Mouse (Mus musculus) ES-E14 (cell line): ENCODE data around the gene Zfand2b.

Experiments used
- CHD2 ChIP-seq: IDR thresholded peaks from 2 replicates; pipeline ENCODE4 v1.6.1; 2014; ENCODE audit warnings: mild to moderate bottlenecking, low read depth, low read length, inconsistent platforms
- HCFC1 ChIP-seq: IDR thresholded peaks from 2 replicates; pipeline ENCODE4 v1.6.1; 2012; ENCODE audit warnings: low read length, inconsistent platforms, borderline replicate concordance; ENCODE audit not compliant: insufficient read depth
- MAFK ChIP-seq: IDR thresholded peaks from 2 replicates; pipeline ENCODE4 v1.6.1; 2014; ENCODE audit warnings: mild to moderate bottlenecking, low read depth, low read length, inconsistent platforms; ENCODE audit not compliant: insufficient read depth
- ZC3H11A ChIP-seq: IDR thresholded peaks from 2 replicates; pipeline ENCODE4 v1.6.1; 2012; ENCODE audit warnings: low read depth, mild to moderate bottlenecking, inconsistent platforms, low read length, borderline replicate concordance
- ZNF384 ChIP-seq: IDR thresholded peaks from 2 replicates; pipeline ENCODE4 v1.6.1; 2012; ENCODE audit warnings: low read depth, low read length, inconsistent platforms

- TF ChIP-seq CHD2 = no peak
- no peak for TF ChIP-seq HCFC1
- TF ChIP-seq ZNF384 = no peak
- no peak for TF ChIP-seq MAFK
- no peak for TF ChIP-seq ZC3H11A
Observed at GRCm38 (mm10) chr1:75148727-75149126, 19.7 kb upstream of the Zfand2b start.
